Mouse (Mus musculus) lung, postnatal 0 days (tissue): ENCODE data around the gene Eaf1. TPM values are rescaled to one million over a fixed set of nuclear protein-coding genes. Genes with fewer than 3 reads are reported as not detected.

Source experiments
- ATAC-seq: fragments of 200-750 bp; cut with Nextera tagmentation; 2 replicates; pipeline ENCODE4 v1.8.0; 2017; ENCODE audit warnings: moderate library complexity
- DNase-seq: peaks from one replicate; pipeline ENCODE4 v3.0.0-alpha.2; 2016; ENCODE audit warnings: low spot score
- H3K27ac ChIP-seq: fragments of 300-500 bp; sonication (generic); 2 replicates; pipeline ENCODE4 v1.5.1; 2014; ENCODE audit warnings: antibody characterized with exemption, mild to moderate bottlenecking, low read length, mixed read lengths
- H3K27me3 ChIP-seq: fragments of 300-500 bp; sonication (generic); replicated peaks from 2 replicates; pipeline ENCODE4 v1.6.1; 2014; ENCODE audit warnings: low read length, mixed read lengths; ENCODE audit not compliant: insufficient read depth
- H3K36me3 ChIP-seq: fragments of 300-500 bp; sonication (generic); 2 replicates; pipeline ENCODE4 v1.6.1; 2014; ENCODE audit warnings: low read length, mixed read lengths; ENCODE audit not compliant: insufficient read depth
- H3K4me1 ChIP-seq: fragments of 300-500 bp; sonication (generic); 2 replicates; pipeline ENCODE4 v1.6.1; 2014; ENCODE audit warnings: antibody characterized with exemption, low read depth, low read length, mixed read lengths; ENCODE audit not compliant: insufficient read depth
- H3K4me2 ChIP-seq: fragments of 300-500 bp; sonication (generic); replicated peaks from 2 replicates; pipeline ENCODE4 v1.6.1; 2014; ENCODE audit warnings: low read depth, mild to moderate bottlenecking, low read length, moderate library complexity, mixed read lengths
- H3K4me3 ChIP-seq: fragments of 300-500 bp; sonication (generic); 2 replicates; pipeline ENCODE4 v1.5.1; 2014; ENCODE audit warnings: low read depth, low read length
- H3K9ac ChIP-seq: fragments of 300-500 bp; sonication (generic); replicated peaks from 2 replicates; pipeline ENCODE4 v1.6.1; 2014; ENCODE audit warnings: low read depth, mild to moderate bottlenecking
- H3K9me3 ChIP-seq: fragments of 300-500 bp; sonication (generic); 2 replicates; pipeline ENCODE4 v1.6.1; 2016; ENCODE audit warnings: low read length, mixed read lengths
- CTCF ChIP-seq: IDR thresholded peaks from 2 replicates; pipeline ENCODE4 v1.5.1; 2016; ENCODE audit warnings: antibody characterized with exemption, mild to moderate bottlenecking
- EP300 ChIP-seq: IDR thresholded peaks from 2 replicates; pipeline ENCODE4 v1.6.1; 2016; ENCODE audit warnings: antibody characterized with exemption, mild to moderate bottlenecking, control low read depth
- WGBS: fragments of 180-500 bp; shearing (Covaris S2); extraction: QIAGEN DNeasy Blood & Tissue Kit; methylation state at CpG from one replicate; pipeline ENCODE4 v1.1.7; 2014; 5-methylcytosine and 5-hydroxymethylcytosine counted together
- polyA plus RNA-seq: library from polyadenylated mRNA; unstranded; fragments of >200 nt; fragmentation: Nextera tagmentation; extraction: Ambion mirVana; gene quantifications from 2 replicates; pipeline ENCODE4 v1.2.1, GENCODE M21; 2015

Gene Eaf1
- polyA plus RNA-seq, 1 experiment from 2014 or later, result 10.0 TPM

DNA sequence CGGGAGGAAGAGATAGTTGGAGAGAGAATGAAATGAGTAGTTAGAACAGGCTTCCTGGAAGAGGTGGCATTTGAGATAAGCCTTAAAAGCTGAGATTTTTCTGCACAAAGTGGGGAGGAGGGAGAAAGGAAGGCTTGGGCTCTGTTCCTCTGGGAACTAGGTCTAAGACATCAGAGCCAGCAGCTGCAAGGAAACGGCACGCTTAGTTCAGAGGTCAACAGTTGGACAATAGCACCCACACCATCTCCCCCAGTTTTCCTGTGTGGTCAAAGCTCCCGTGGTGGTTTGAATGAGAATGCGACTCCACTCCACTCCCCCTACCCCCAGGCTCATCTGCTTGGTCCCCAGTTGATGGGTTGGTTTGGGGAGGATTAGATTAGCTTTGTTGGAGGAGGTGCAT is 65.0 kb downstream of the Eaf1 start:
- Histone ChIP-seq H3K4me3 (no peak overlapping the region), H3K27ac (no peak overlapping the region), H3K9me3 (no peaks in the 10 kb centered on the region), H3K36me3 (no peaks in the 10 kb centered on the region), H3K4me1 (no peaks in the 10 kb centered on the region), H3K27me3 (no peaks in the 10 kb centered on the region), H3K9ac (no peak overlapping the region), H3K4me2 (no peak overlapping the region)
- ATAC-seq (peak; percentile 61), DNase-seq (peak; percentile 69)
- 48% methylated on average over 5 of the region's 5 CpGs for WGBS
- TF ChIP-seq EP300, result no peak
- no peak for TF ChIP-seq CTCF

Other genes with a start within 250 kb of the Eaf1 start
- 17.7 and 18.8 TPM in 2 replicates for gene Phf7, start 243.1 kb upstream of the Eaf1 start, polyA plus RNA-seq
- 38.1 and 38.7 TPM in 2 replicates for gene Bap1, start 242.9 kb upstream of the Eaf1 start, polyA plus RNA-seq
- 0.53 and 0.67 TPM in 2 replicates for gene Dnah1, start 170.5 kb upstream of the Eaf1 start, polyA plus RNA-seq
- gene Capn7, start 157.8 kb upstream of the Eaf1 start, polyA plus RNA-seq, result 23.1 and 25.1 TPM in 2 replicates
- gene Sh3bp5, start 58.3 kb upstream of the Eaf1 start, polyA plus RNA-seq, result 37.9 and 38.4 TPM in 2 replicates
- gene Mettl6, start 641 bp downstream of the Eaf1 start, polyA plus RNA-seq, result 40.9 and 49.1 TPM in 2 replicates
- 1.1 and 1.4 TPM in 2 replicates for gene Colq, start 96.9 kb downstream of the Eaf1 start, polyA plus RNA-seq
- gene Gm49387, start 146.5 kb downstream of the Eaf1 start, polyA plus RNA-seq, result 1.7 and 1.9 TPM in 2 replicates
- gene Btd, start 146.6 kb downstream of the Eaf1 start, polyA plus RNA-seq, result 27.8 and 28.2 TPM in 2 replicates
- 13.2 and 13.5 TPM in 2 replicates for gene Hacl1, start 146.9 kb downstream of the Eaf1 start, polyA plus RNA-seq